Mouse (Mus musculus): ENCODE results near the gene Iars2. TPM values are rescaled to one million over a fixed set of nuclear protein-coding genes. Genes with fewer than 3 reads are reported as not detected.

Iars2 gene
- polyA plus RNA-seq, 1 experiment, result 11.6 TPM

DNA sequence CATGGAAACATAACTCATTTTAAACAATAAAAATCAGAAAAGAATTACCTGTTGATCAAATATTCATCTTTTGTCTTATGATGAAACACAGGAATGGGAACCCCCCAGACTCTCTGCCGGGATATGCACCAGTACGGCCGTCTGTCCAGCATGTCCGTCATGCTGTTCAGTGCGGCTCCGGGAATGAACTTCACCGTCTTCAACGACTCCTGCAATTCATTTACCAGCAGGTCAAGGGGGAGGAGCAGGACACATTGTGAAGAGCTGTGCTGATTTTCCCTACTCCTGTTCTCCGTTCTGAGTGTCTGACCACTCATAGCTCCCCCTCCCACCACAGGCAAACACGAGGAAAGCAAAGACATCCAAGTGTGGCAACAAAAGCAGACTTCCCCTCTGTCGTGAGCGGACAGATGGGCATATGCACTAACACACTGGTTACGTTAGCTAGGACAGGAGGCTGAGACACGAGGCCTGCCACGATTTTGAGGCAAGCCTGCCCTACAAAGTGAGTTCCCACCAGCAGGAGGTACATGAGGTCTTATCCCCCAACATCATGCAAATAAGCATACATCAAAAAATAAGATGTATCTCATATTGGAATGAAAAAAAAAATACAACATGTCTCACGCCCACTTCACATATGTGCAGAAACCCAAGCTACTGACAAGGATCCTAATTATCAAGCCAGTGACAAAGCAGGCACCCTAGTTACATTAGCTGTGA lies 13.2 kb downstream of the Iars2 start:
- H3K36me3 ChIP-seq (ENCODE audit: control insufficient read depth, insufficient read depth, low read length), result peaks cover 23% of the 10 kb centered on the region
- no peaks in the 10 kb centered on the region for H3K27me3 ChIP-seq (ENCODE audit: control insufficient read depth, insufficient read depth, low read length)
- WGBS, result 92% methylated on average over 16 of the region's 16 CpGs
- no peak overlapping the region for H3K4me3 ChIP-seq (ENCODE audit: extremely low read depth, insufficient read depth, insufficient read length)
- no peak for DNase-seq (ENCODE audit: low read depth in 1 of 2, low spot score in 2 of 2)
- TF ChIP-seq CTCF (IDR thresholded peaks at IDR 0.05; ENCODE audit: extremely low read depth, insufficient read depth, insufficient read length, insufficient replicate concordance) (no peak), POLR2A (IDR thresholded peaks at IDR 0.05; ENCODE audit: low read depth, low read length) (no peak)
- no peak overlapping the region for H3K27ac ChIP-seq (ENCODE audit: insufficient read depth, low read length)
- H3K4me1 ChIP-seq (ENCODE audit: control insufficient read depth, insufficient read depth, insufficient read length), result no peaks in the 10 kb centered on the region

DNA sequence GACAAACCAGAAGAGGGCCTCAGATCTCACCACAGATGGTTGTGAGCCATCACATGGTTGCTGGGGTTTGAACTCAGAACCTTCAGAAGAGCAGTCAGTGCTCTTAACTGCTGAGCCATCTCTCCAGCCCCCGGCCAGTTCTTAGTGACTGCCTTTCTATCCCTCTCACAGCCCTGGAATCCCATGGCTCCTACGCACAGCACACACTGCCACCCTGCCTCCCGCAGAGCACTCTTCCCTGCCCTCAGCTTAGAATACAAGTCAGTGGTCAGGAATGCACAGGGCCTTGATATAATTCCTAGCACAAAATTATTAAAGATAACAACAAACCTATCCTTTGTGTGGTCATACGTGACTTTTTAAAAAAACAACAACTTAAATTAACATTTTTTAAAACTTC lies 14.7 kb downstream of the Iars2 start:
- TF ChIP-seq CTCF (IDR thresholded peaks at IDR 0.05; ENCODE audit: extremely low read depth, insufficient read depth, insufficient read length, insufficient replicate concordance) (no peak), POLR2A (IDR thresholded peaks at IDR 0.05; ENCODE audit: low read depth, low read length) (no peak)
- no peak for DNase-seq (ENCODE audit: low read depth in 1 of 2, low spot score in 2 of 2)
- Histone ChIP-seq H3K27me3 (ENCODE audit: control insufficient read depth, insufficient read depth, low read length) (no peaks in the 10 kb centered on the region), H3K36me3 (ENCODE audit: control insufficient read depth, insufficient read depth, low read length) (peaks cover 20% of the 10 kb centered on the region), H3K27ac (ENCODE audit: insufficient read depth, low read length) (no peak overlapping the region), H3K4me1 (ENCODE audit: control insufficient read depth, insufficient read depth, insufficient read length) (no peaks in the 10 kb centered on the region), H3K4me3 (ENCODE audit: extremely low read depth, insufficient read depth, insufficient read length) (no peak overlapping the region)
- WGBS, result 92% methylated on average over 4 of the region's 4 CpGs

GRCm38 (mm10) chr1:185311949-185312348 lies 17.2 kb downstream of the Iars2 start:
- Histone ChIP-seq H3K4me1 (ENCODE audit: control insufficient read depth, insufficient read depth, insufficient read length) (no peaks in the 10 kb centered on the region), H3K4me3 (ENCODE audit: extremely low read depth, insufficient read depth, insufficient read length) (no peak overlapping the region), H3K27me3 (ENCODE audit: control insufficient read depth, insufficient read depth, low read length) (no peaks in the 10 kb centered on the region), H3K27ac (ENCODE audit: insufficient read depth, low read length) (no peak overlapping the region), H3K36me3 (ENCODE audit: control insufficient read depth, insufficient read depth, low read length) (peaks cover 17% of the 10 kb centered on the region)
- DNase-seq (ENCODE audit: low read depth in 1 of 2, low spot score in 2 of 2), result no peak
- TF ChIP-seq CTCF (IDR thresholded peaks at IDR 0.05; ENCODE audit: extremely low read depth, insufficient read depth, insufficient read length, insufficient replicate concordance), result no peak
- no peak for TF ChIP-seq POLR2A (IDR thresholded peaks at IDR 0.05; ENCODE audit: low read depth, low read length)
- WGBS, result 95% methylated on average over 9 of the region's 9 CpGs

DNA sequence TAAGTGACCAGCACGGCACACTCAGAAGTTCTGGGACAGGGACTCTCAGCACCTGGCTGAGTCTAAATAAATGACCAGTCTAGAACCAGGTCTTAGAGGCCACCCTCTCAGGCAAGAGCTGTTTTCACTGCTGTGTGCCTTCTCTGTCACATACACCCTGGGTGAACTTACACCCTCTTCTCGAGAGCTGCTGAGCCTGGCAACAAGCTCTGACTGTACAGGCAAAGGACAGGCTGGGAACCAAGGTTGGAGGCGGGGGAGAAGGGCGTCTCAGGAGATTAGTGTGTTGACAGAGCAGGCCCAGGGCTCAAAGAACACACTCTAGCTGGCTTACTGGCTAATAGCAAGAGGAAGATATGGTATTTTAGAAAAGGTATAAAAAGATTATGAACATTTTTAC lies 20.3 kb downstream of the Iars2 start:
- Histone ChIP-seq H3K36me3 (ENCODE audit: control insufficient read depth, insufficient read depth, low read length) (peaks cover 13% of the 10 kb centered on the region), H3K27ac (ENCODE audit: insufficient read depth, low read length) (no peak overlapping the region), H3K4me1 (ENCODE audit: control insufficient read depth, insufficient read depth, insufficient read length) (no peaks in the 10 kb centered on the region), H3K27me3 (ENCODE audit: control insufficient read depth, insufficient read depth, low read length) (no peaks in the 10 kb centered on the region), H3K4me3 (ENCODE audit: extremely low read depth, insufficient read depth, insufficient read length) (no peak overlapping the region)
- DNase-seq (ENCODE audit: low read depth in 1 of 2, low spot score in 2 of 2), result no peak
- WGBS, result 94% methylated on average over 4 of the region's 4 CpGs
- no peak for TF ChIP-seq CTCF (IDR thresholded peaks at IDR 0.05; ENCODE audit: extremely low read depth, insufficient read depth, insufficient read length, insufficient replicate concordance)
- no peak for TF ChIP-seq POLR2A (IDR thresholded peaks at IDR 0.05; ENCODE audit: low read depth, low read length)

DNA sequence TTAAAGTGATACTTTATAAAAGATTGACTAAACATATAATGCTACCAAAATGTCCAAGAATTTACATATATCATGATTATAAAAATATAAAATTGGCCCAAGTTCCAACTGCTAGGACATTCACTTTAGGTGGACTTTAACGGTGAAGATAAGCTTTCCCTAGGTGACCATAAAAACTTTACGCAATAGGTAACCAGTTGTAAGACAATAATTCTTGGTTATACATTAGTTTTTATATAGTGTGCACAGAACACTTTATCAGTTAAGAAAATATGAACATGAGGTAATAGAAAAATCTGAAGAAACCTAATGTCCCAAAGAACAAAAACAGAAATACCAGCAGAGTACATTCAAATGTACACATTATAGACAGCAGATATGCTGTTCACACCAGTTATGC lies 20.9 kb downstream of the Iars2 start:
- over 99% methylated on average over 2 of the region's 2 CpGs for WGBS
- Histone ChIP-seq H3K27ac (ENCODE audit: insufficient read depth, low read length) (no peak overlapping the region), H3K36me3 (ENCODE audit: control insufficient read depth, insufficient read depth, low read length) (peaks cover 9% of the 10 kb centered on the region), H3K4me1 (ENCODE audit: control insufficient read depth, insufficient read depth, insufficient read length) (no peaks in the 10 kb centered on the region), H3K27me3 (ENCODE audit: control insufficient read depth, insufficient read depth, low read length) (no peaks in the 10 kb centered on the region), H3K4me3 (ENCODE audit: extremely low read depth, insufficient read depth, insufficient read length) (no peak overlapping the region)
- DNase-seq (ENCODE audit: low read depth in 1 of 2, low spot score in 2 of 2), result no peak
- TF ChIP-seq POLR2A (IDR thresholded peaks at IDR 0.05; ENCODE audit: low read depth, low read length) (no peak), CTCF (IDR thresholded peaks at IDR 0.05; ENCODE audit: extremely low read depth, insufficient read depth, insufficient read length, insufficient replicate concordance) (no peak)

GRCm38 (mm10) chr1:185307645-185308044 lies 21.6 kb downstream of the Iars2 start:
- Histone ChIP-seq H3K4me1 (ENCODE audit: control insufficient read depth, insufficient read depth, insufficient read length) (no peaks in the 10 kb centered on the region), H3K4me3 (ENCODE audit: extremely low read depth, insufficient read depth, insufficient read length) (no peak overlapping the region), H3K36me3 (ENCODE audit: control insufficient read depth, insufficient read depth, low read length) (peaks cover 10% of the 10 kb centered on the region), H3K27me3 (ENCODE audit: control insufficient read depth, insufficient read depth, low read length) (no peaks in the 10 kb centered on the region), H3K27ac (ENCODE audit: insufficient read depth, low read length) (no peak overlapping the region)
- DNase-seq (ENCODE audit: low read depth in 1 of 2, low spot score in 2 of 2), result no peak
- 88% methylated on average over 7 of the region's 7 CpGs for WGBS
- no peak for TF ChIP-seq POLR2A (IDR thresholded peaks at IDR 0.05; ENCODE audit: low read depth, low read length)
- no peak for TF ChIP-seq CTCF (IDR thresholded peaks at IDR 0.05; ENCODE audit: extremely low read depth, insufficient read depth, insufficient read length, insufficient replicate concordance)

DNA sequence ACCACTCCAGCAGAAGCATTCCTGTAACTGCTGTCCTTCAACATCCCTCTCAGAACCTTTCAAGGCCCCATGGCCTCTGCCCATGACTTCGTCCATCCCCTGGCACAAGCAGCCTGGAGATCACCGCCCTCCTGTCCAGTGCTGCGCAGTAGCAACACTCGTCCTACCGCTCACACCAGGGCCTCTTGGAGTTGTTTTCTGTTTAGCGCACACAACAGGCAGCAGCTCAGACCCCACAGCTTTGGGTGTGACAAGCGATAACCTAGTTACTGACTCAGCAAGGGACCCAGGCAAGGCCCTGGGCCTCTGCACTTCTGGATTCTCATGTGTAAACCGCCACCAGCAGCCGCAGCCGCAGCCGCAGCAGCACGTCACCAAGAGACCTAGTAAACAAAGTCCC lies 22.4 kb downstream of the Iars2 start:
- TF ChIP-seq CTCF (IDR thresholded peaks at IDR 0.05; ENCODE audit: extremely low read depth, insufficient read depth, insufficient read length, insufficient replicate concordance) (no peak), POLR2A (IDR thresholded peaks at IDR 0.05; ENCODE audit: low read depth, low read length) (no peak)
- Histone ChIP-seq H3K27me3 (ENCODE audit: control insufficient read depth, insufficient read depth, low read length) (no peaks in the 10 kb centered on the region), H3K36me3 (ENCODE audit: control insufficient read depth, insufficient read depth, low read length) (peaks cover 9% of the 10 kb centered on the region), H3K4me1 (ENCODE audit: control insufficient read depth, insufficient read depth, insufficient read length) (no peaks in the 10 kb centered on the region), H3K4me3 (ENCODE audit: extremely low read depth, insufficient read depth, insufficient read length) (no peak overlapping the region), H3K27ac (ENCODE audit: insufficient read depth, low read length) (no peak overlapping the region)
- DNase-seq (ENCODE audit: low read depth in 1 of 2, low spot score in 2 of 2), result no peak
- 96% methylated on average over 12 of the region's 12 CpGs for WGBS
